Mouse (Mus musculus): Measurements from ENCODE around the gene Frem1.

DNA sequence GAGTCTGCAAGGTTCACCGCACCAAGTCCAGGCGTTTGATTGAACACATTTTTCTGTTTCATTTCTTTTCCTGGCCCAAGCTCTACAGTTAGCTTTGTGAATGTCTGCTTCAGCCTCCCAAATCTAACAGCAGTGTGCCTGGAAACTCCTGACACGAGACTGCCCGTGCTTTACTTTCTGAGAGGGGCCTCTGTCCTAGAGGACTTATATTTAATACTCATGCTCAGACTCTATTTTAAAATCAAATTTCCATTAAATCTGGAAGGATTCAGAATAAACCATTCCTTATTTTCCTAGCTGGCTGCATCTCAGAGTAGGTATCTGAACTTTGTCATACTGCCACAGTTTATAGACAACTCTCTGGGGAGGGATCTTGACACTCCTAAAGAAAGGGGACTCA is 161.6 kb downstream of the Frem1 start:
- no peak for TF ChIP-seq GATA1 (IDR thresholded peaks at IDR 0.05; ENCODE audit: low read length)
- TF ChIP-seq TAL1 (IDR thresholded peaks at IDR 0.05; ENCODE audit: low read length) = no peak
